Mouse (Mus musculus): ENCODE measurements at regions not wholly inside any gene's neighbourhood (a gene's known extent, or its start where the extent isn't known, plus 50 kb on each side); places are given as distances from the start of the nearest gene placed in this dataset.

- TF ChIP-seq CTCF (conservative IDR thresholded peaks at IDR 0.05; ENCODE audit: low read length) (no peak), NANOG (IDR thresholded peaks at IDR 0.05; ENCODE audit: borderline replicate concordance, low read length) (no peak)
Measured at GRCm38 (mm10) chr3:47051563-47051962, 603.5 kb upstream of the Pabpc4l start.
